Mouse (Mus musculus): ENCODE results near the gene Myh7. TPM values are rescaled to one million over a fixed set of nuclear protein-coding genes. Genes with fewer than 3 reads are reported as not detected.
A peak's percentile ranks its signal among the peaks of the same experiment; 100 is the strongest.

Myh7 gene
- total and polyA plus RNA-seq, 2 experiments from 2014 or later: 8.8 to 9.3 TPM

DNA sequence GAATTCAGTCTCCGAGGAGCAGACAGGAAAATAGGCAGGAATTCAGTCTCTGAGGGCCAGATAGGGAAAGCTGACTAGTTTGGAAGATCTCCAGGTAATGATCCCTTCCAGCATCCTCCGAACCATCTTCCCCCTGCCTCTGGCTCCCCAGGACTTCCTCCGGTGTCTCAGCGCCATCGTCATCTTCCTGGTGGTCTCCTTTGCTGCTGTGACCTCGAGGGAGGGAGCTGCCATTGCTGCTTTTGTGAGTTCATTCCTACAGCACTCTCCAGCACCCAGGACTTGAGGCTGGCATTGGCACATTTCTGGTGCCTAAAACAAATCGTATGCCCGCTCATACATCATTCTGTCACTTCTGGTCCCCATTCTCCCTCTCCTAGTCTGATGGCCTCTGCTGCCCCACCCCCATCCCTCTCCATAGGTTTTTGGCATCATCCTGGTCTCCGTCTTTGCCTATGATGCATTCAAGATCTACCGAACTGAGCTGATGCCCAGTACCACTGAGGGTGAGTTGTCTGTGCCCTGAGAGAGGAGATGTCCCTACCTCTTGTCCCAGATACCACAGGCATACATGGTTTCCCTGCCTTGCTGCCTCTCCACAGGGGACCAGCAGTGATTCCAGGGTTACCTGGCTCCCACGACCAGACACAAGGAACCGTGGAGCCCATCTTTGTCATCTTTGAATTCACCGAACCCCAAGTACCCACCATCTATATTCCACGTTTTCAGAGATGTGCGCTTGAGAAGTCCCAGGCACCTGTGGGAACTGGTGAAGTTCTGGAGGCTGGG lies 55.8 kb downstream of the Myh7 start:
- ATAC-seq: no peak

DNA sequence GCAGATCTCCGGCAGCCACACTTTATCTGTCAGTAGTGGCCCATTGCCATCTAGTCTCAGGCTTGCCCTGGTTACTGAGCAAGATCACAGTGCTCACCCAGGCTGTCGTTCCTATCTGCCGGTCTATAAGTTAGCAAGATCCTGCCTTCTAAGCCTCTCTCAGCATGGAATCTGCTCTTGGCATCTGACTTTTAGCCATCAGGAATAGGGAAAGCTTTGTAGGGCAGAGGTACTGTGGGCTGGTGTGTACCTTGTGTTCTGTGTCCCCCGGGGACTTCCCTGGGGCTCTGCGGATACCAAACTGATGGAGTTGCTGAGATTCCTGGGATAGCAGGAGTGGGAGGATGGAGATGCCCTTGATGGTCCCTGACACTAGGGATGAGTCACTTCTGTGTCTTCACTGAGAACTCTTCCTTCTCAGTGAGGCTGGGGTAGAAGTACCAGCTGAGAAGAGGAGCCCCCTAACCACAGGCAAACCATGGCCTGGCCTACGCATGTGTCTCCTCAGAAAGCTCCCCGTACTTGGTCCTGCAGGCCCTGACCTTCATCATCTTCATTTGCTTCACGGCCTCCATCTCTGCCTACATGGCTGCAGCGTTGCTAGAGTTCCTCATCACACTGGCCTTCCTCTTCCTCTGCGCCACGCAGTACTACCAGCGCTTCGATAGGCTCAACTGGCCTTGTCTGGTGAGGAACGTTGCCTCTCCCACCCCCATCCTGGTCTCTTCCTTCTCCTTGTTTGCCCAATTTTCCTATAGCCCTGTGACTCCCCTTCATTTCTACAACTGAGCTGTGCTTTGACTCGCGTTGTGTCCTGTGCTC lies 56.9 kb downstream of the Myh7 start:
- ATAC-seq (no peak), DNase-seq (no peak)
- Histone ChIP-seq H3K36me3 (ENCODE audit: insufficient read depth) (no peaks in the 10 kb centered on the region), H3K4me3 (ENCODE audit: low read depth, low read length) (no peak overlapping the region), H3K4me2 (ENCODE audit: low read depth) (no peak overlapping the region), H3K4me1 (ENCODE audit: insufficient read depth) (no peaks in the 10 kb centered on the region), H3K9me3 (ENCODE audit: low read length) (no peaks in the 10 kb centered on the region), H3K27ac (ENCODE audit: low read depth, low read length) (no peak overlapping the region), H3K9ac (no peak overlapping the region), H3K27me3 (ENCODE audit: insufficient read depth, low read length) (no peaks in the 10 kb centered on the region)
- TF ChIP-seq CTCF (IDR thresholded peaks at IDR 0.05; ENCODE audit: low read depth): no peak
- 89% methylated on average over 16 of the region's 16 CpGs for WGBS

More for the DNA sequence above, 55.8 kb downstream of the Myh7 start:
- Histone ChIP-seq H3K27ac (ENCODE audit: low read depth, low read length) (no peak overlapping the region), H3K4me2 (ENCODE audit: low read depth) (no peak overlapping the region), H3K36me3 (ENCODE audit: insufficient read depth) (no peaks in the 10 kb centered on the region), H3K4me1 (ENCODE audit: insufficient read depth) (no peaks in the 10 kb centered on the region), H3K9me3 (ENCODE audit: low read length) (no peaks in the 10 kb centered on the region), H3K27me3 (ENCODE audit: insufficient read depth, low read length) (no peaks in the 10 kb centered on the region), H3K4me3 (ENCODE audit: low read depth, low read length) (no peak overlapping the region), H3K9ac (no peak overlapping the region)
- 81% methylated on average over 15 of the region's 15 CpGs for WGBS
- TF ChIP-seq CTCF (IDR thresholded peaks at IDR 0.05; ENCODE audit: low read depth): no peak
- no peak for DNase-seq

GRCm38 (mm10) chr14:54936831-54937160 lies 57.6 kb downstream of the Myh7 start:
- no peak overlapping the region for H3K4me2 ChIP-seq (ENCODE audit: low read depth)
- H3K27me3 ChIP-seq (ENCODE audit: insufficient read depth, low read length): no peaks in the 10 kb centered on the region
- no peaks in the 10 kb centered on the region for H3K9me3 ChIP-seq (ENCODE audit: low read length)
- TF ChIP-seq CTCF (IDR thresholded peaks at IDR 0.05; ENCODE audit: low read depth): no peak
- WGBS: 73% methylated on average over 6 of the region's 6 CpGs
- no peak for ATAC-seq
- no peak for DNase-seq
- peak overlapping the region; percentile 71; the same call in 1 of the 2 replicates for H3K27ac ChIP-seq (ENCODE audit: low read depth, low read length)
- no peak overlapping the region for H3K9ac ChIP-seq
- H3K4me3 ChIP-seq (ENCODE audit: low read depth, low read length): no peak overlapping the region
- H3K4me1 ChIP-seq (ENCODE audit: insufficient read depth): no peaks in the 10 kb centered on the region
- no peaks in the 10 kb centered on the region for H3K36me3 ChIP-seq (ENCODE audit: insufficient read depth)

DNA sequence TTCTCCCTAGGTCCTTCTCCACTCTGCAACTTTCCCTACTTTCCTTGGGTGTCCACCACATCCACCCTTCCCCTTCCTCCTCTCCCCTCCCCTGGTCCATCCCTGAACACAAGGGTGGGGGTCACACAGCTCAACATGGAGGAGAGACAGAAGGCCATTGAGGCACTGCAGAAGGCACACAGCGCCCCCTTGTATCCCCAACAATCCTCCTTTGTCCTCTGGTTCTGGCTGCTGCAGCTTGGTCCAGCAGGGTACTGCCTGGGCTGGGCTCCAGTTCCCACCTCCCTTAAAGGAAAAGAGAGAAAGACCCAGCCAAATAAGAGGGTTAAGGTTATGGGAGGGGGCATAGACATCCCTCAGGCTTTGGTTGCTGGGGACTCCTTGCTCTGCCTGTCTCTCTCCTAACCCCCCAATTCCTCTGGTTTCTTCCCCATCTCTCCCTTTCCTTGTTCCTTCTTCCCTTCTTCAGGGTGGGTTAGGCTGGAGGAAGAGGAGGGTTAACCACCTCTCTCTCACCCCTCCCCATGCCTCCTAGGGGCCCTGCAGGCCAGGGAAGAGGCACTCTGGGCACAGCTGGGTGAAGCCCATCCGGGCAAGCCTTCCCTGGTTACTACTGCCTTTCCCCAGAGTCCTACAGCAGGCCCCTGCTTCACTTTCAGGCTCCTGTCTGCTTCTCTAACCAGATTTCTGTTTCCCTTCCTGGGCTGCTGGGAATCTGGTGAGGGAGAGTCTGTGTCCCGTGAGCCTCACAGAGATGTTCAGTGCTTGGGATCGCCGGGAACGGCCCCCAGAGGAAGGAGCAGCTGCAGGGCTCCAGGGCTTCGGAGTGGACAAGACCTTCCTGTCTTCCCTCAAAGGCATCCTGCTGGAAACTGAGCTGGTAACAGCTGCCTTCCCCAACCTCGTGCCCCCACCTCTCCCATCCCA lies 58.3 kb downstream of the Myh7 start, which contains the start of gene Cmtm5:
Cmtm5 (plus strand) TSS at position 358 of the 927 bp plus-strand sequence.
- peak; percentile 44 for TF ChIP-seq CTCF (IDR thresholded peaks at IDR 0.05; ENCODE audit: low read depth)
- no peaks in the 10 kb centered on the region for H3K9me3 ChIP-seq (ENCODE audit: low read length)
- no peak within 1 kb of the TSS for H3K4me2 ChIP-seq (ENCODE audit: low read depth)
- WGBS: 41% methylated on average over 8 of the region's 8 CpGs
- no peak within 1 kb of the TSS for H3K4me3 ChIP-seq (ENCODE audit: low read depth, low read length)
- H3K27ac ChIP-seq (ENCODE audit: low read depth, low read length): peak within 1 kb of the TSS; percentile 71
- H3K4me1 ChIP-seq (ENCODE audit: insufficient read depth): no peaks in the 10 kb centered on the region
- H3K9ac ChIP-seq: no peak within 1 kb of the TSS
- no peaks in the 10 kb centered on the region for H3K27me3 ChIP-seq (ENCODE audit: insufficient read depth, low read length)
- no peaks in the 10 kb centered on the region for H3K36me3 ChIP-seq (ENCODE audit: insufficient read depth)
- DNase-seq (peak; percentile 58), ATAC-seq (peak; percentile 91)

DNA sequence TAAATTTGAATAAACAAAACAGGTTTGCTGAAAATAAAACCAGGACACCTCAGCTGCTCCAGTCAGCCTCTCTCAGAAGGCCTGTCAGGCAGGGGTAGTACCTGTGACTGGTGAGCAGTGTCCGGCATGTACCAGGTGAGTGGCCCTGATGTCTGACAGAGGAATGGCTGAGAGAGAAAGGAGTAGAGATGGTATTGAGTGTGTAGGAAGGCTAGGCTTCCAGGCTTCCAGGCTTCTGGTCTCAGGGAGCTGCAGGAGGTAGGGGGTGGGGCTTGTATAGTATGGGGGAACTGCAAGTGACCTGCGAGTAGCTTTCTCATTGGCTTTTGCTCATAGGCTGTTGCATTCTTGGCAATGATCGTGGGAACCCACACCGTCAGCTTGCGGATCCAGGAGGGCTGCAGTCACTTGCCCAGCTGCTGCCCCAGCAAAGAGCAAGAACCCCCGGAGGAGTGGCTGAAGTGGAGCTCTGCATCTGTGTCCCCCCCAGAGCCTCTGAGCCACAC lies 61.7 kb downstream of the Myh7 start, which contains the start of gene Il25:
Il25 (plus strand) TSS at position 51 of the 506 bp plus-strand sequence.
- Histone ChIP-seq H3K4me1 (ENCODE audit: insufficient read depth) (no peaks in the 10 kb centered on the region), H3K27ac (ENCODE audit: low read depth, low read length) (no peak within 1 kb of the TSS), H3K4me3 (ENCODE audit: low read depth, low read length) (no peak within 1 kb of the TSS), H3K27me3 (ENCODE audit: insufficient read depth, low read length) (no peaks in the 10 kb centered on the region), H3K9ac (no peak within 1 kb of the TSS), H3K4me2 (ENCODE audit: low read depth) (no peak within 1 kb of the TSS), H3K9me3 (ENCODE audit: low read length) (no peaks in the 10 kb centered on the region), H3K36me3 (ENCODE audit: insufficient read depth) (no peaks in the 10 kb centered on the region)
- no peak for TF ChIP-seq CTCF (IDR thresholded peaks at IDR 0.05; ENCODE audit: low read depth)
- DNase-seq (no peak), ATAC-seq (no peak)
- 34% methylated on average over 6 of the region's 6 CpGs for WGBS

GRCm38 (mm10) chr14:54930431-54930830 lies 64.0 kb downstream of the Myh7 start:
- H3K27ac ChIP-seq (ENCODE audit: low read depth, low read length): no peak overlapping the region
- ATAC-seq (no peak), DNase-seq (peak; percentile 17)
- WGBS: 3% methylated on average over 2 of the region's 2 CpGs
- H3K4me1 ChIP-seq (ENCODE audit: insufficient read depth): peaks cover 4% of the 10 kb centered on the region; the same call in 1 of the 2 replicates
- H3K9ac ChIP-seq: no peak overlapping the region
- H3K9me3 ChIP-seq (ENCODE audit: low read length): no peaks in the 10 kb centered on the region
- H3K36me3 ChIP-seq (ENCODE audit: insufficient read depth): no peaks in the 10 kb centered on the region
- no peak overlapping the region for H3K4me2 ChIP-seq (ENCODE audit: low read depth)
- H3K4me3 ChIP-seq (ENCODE audit: low read depth, low read length): no peak overlapping the region
- no peak for TF ChIP-seq CTCF (IDR thresholded peaks at IDR 0.05; ENCODE audit: low read depth)
- H3K27me3 ChIP-seq (ENCODE audit: insufficient read depth, low read length): no peaks in the 10 kb centered on the region

Measured in forebrain, postnatal 0 days (tissue).